Mouse (Mus musculus): ENCODE data around the gene Spata31d1b. TPM values are rescaled to one million over a fixed set of nuclear protein-coding genes. Genes with fewer than 3 reads are reported as not detected.
"Not testable (repeated sequence)": the region's sequence is repeated elsewhere in the genome, so short reads cannot be mapped to it uniquely, and the experiment has no call there.

The Spata31d1b gene
- total and polyA plus RNA-seq, 3 experiments: not detected

GRCm38 (mm10) chr13:59731652-59732051 lies 19.6 kb downstream of the Spata31d1b start, which contains the start of gene Spata31d1d:
Gene Spata31d1d, minus strand, starts transcription at chr13:59731752.
- no peaks in the 10 kb centered on the region for H3K9me3 ChIP-seq (replicated peaks; ENCODE audit: insufficient read depth, low read length)
- DNase-seq (ENCODE audit: low read depth, low spot score): no peak
- peaks cover 0 to 14% of the 10 kb centered on the region in 2 experiments; a peak in 2 of 4 replicates for H3K4me1 ChIP-seq (ENCODE audit: control insufficient read depth in 1 of 2, insufficient read depth in 2 of 2, low read length in 2 of 2)
- TF ChIP-seq CHD1 (IDR thresholded peaks at IDR 0.05; ENCODE audit: low read depth, low read length) (no peak), CTCF (IDR thresholded peaks at IDR 0.05 in 2 of 3, conservative IDR thresholded peaks at IDR 0.05 in 1 of 3; ENCODE audit: control insufficient read depth in 1 of 3, insufficient read depth in 1 of 3, low read depth in 2 of 3, low read length in 3 of 3, poor library complexity in 1 of 3, severe bottlenecking in 1 of 3) (no peak), MYC (IDR thresholded peaks at IDR 0.05; ENCODE audit: low read depth, low read length) (no peak), TCF12 (IDR thresholded peaks at IDR 0.05; ENCODE audit: low read depth, low read length) (no peak), E2F4 (IDR thresholded peaks at IDR 0.05; ENCODE audit: borderline replicate concordance, low read depth, low read length) (no peak), NELFE (IDR thresholded peaks at IDR 0.05; ENCODE audit: low read depth, low read length) (no peak)
- no peak within 1 kb of the TSS for H3K27ac ChIP-seq (ENCODE audit: control insufficient read depth, low read depth, low read length)
- H3K79me2 ChIP-seq (ENCODE audit: control insufficient read depth, insufficient read depth, low read length, poor library complexity): no peaks in the 10 kb centered on the region
- H3K9ac ChIP-seq (ENCODE audit: control insufficient read depth, low read depth, low read length, poor library complexity, severe bottlenecking): no peak within 1 kb of the TSS
- H3K4me3 ChIP-seq (ENCODE audit: control insufficient read depth in 1 of 2, insufficient read depth in 1 of 2, low read depth in 2 of 2, low read length in 2 of 2): no peak within 1 kb of the TSS
- H3K36me3 ChIP-seq (ENCODE audit: control insufficient read depth in 1 of 2, insufficient read depth in 2 of 2, low read length in 2 of 2): peaks cover 0 to 6% of the 10 kb centered on the region in 2 experiments; a peak in 2 of 4 replicates
- no peaks in the 10 kb centered on the region for H3K27me3 ChIP-seq (ENCODE audit: control insufficient read depth in 1 of 2, insufficient read depth in 2 of 2, low read length in 2 of 2)

- no peaks in the 10 kb centered on the region for H3K79me2 ChIP-seq (ENCODE audit: control insufficient read depth, insufficient read depth, low read length, poor library complexity)
- H3K27ac ChIP-seq (ENCODE audit: control insufficient read depth, low read depth, low read length): peak overlapping the region; percentile 44; the same call in 1 of the 2 replicates
- no peak overlapping the region for H3K9ac ChIP-seq (ENCODE audit: control insufficient read depth, low read depth, low read length, poor library complexity, severe bottlenecking)
- no peaks in the 10 kb centered on the region for H3K27me3 ChIP-seq (ENCODE audit: control insufficient read depth in 1 of 2, insufficient read depth in 2 of 2, low read length in 2 of 2)
- no peak overlapping the region for H3K4me3 ChIP-seq (ENCODE audit: control insufficient read depth in 1 of 2, insufficient read depth in 1 of 2, low read depth in 2 of 2, low read length in 2 of 2)
- DNase-seq (ENCODE audit: low read depth, low spot score): peak; percentile 66
- H3K36me3 ChIP-seq (ENCODE audit: control insufficient read depth in 1 of 2, insufficient read depth in 2 of 2, low read length in 2 of 2): peaks cover 0 to 6% of the 10 kb centered on the region in 2 experiments; a peak in 2 of 4 replicates
- TF ChIP-seq EP300 (IDR thresholded peaks at IDR 0.05; ENCODE audit: low read depth in 1 of 2, low read length in 2 of 2) (no peak), MYB (IDR thresholded peaks at IDR 0.05; ENCODE audit: low read depth, low read length) (no peak), POLR2AphosphoS5 (IDR thresholded peaks at IDR 0.05; ENCODE audit: borderline replicate concordance, low read depth, low read length) (no peak), MAX (IDR thresholded peaks at IDR 0.05; ENCODE audit: low read length) (peak; percentile 26; the same call in 1 of the 2 replicates), MYC (IDR thresholded peaks at IDR 0.05; ENCODE audit: low read depth, low read length) (no peak)
- H3K9me3 ChIP-seq (replicated peaks; ENCODE audit: insufficient read depth, low read length): no peaks in the 10 kb centered on the region
- H3K4me1 ChIP-seq (ENCODE audit: control insufficient read depth in 1 of 2, insufficient read depth in 2 of 2, low read length in 2 of 2): peaks cover 0 to 14% of the 10 kb centered on the region in 2 experiments; a peak in 2 of 4 replicates
These were observed 21.9 kb downstream of the Spata31d1b start for GRCm38 (mm10) chr13:59733936-59734335.

- DNase-seq (ENCODE audit: low read depth, low spot score): peak; percentile 62
- Histone ChIP-seq H3K9ac (ENCODE audit: control insufficient read depth, low read depth, low read length, poor library complexity, severe bottlenecking) (peak overlapping the region; percentile 19), H3K27ac (ENCODE audit: control insufficient read depth, low read depth, low read length) (peak overlapping the region; percentile 52), H3K4me3 (ENCODE audit: control insufficient read depth in 1 of 2, insufficient read depth in 1 of 2, low read depth in 2 of 2, low read length in 2 of 2) (peak overlapping the region; percentile 15 to 38; a peak in 3 of 4 replicates), H3K4me1 (ENCODE audit: control insufficient read depth in 1 of 2, insufficient read depth in 2 of 2, low read length in 2 of 2) (peaks cover 0 to 14% of the 10 kb centered on the region in 2 experiments; a peak in 2 of 4 replicates)
- H3K9me3 ChIP-seq (replicated peaks; ENCODE audit: insufficient read depth, low read length); H3K79me2 ChIP-seq (ENCODE audit: control insufficient read depth, insufficient read depth, low read length, poor library complexity); H3K27me3 ChIP-seq (ENCODE audit: control insufficient read depth in 1 of 2, insufficient read depth in 2 of 2, low read length in 2 of 2); H3K36me3 ChIP-seq (ENCODE audit: control insufficient read depth in 1 of 2, insufficient read depth in 2 of 2, low read length in 2 of 2): not testable (repeated sequence)
- peak; percentile 82 for TF ChIP-seq USF1 (IDR thresholded peaks at IDR 0.05; ENCODE audit: low read depth, low read length)
These were observed 22.3 kb downstream of the Spata31d1b start for GRCm38 (mm10) chr13:59734347-59734746.
